Mouse (Mus musculus) stomach, embryonic 14.5 days (tissue): ENCODE results near the gene Acoxl. TPM values are rescaled to one million over a fixed set of nuclear protein-coding genes. Genes with fewer than 3 reads are reported as not detected.

ENCODE experiments used
- ATAC-seq: fragments of 200-750 bp; cut with Nextera tagmentation; 2 replicates; pipeline ENCODE4 v1.8.0; 2017; ENCODE audit warnings: low read depth, moderate TSS enrichment; ENCODE audit not compliant: insufficient number of reproducible peaks, insufficient read depth, low FRiP score
- H3K27ac ChIP-seq: fragments of 300-500 bp; sonication (generic); 2 replicates; pipeline ENCODE4 v1.5.1; 2014; ENCODE audit warnings: mild to moderate bottlenecking, low read length, moderate library complexity, mixed read lengths
- H3K27me3 ChIP-seq: fragments of 300-500 bp; sonication (generic); 2 replicates; pipeline ENCODE4 v1.6.1; 2014; ENCODE audit warnings: low read length, control low read depth, mixed read lengths; ENCODE audit not compliant: control insufficient read depth, insufficient read depth
- H3K36me3 ChIP-seq: fragments of 300-500 bp; sonication (generic); 2 replicates; pipeline ENCODE4 v1.6.1; 2014; ENCODE audit warnings: mild to moderate bottlenecking, control low read depth, low read length, moderate library complexity, mixed read lengths; ENCODE audit not compliant: control insufficient read depth, insufficient read depth
- H3K4me1 ChIP-seq: fragments of 300-500 bp; sonication (generic); 2 replicates; pipeline ENCODE4 v1.6.1; 2014; ENCODE audit warnings: low read length, control low read depth, mixed read lengths; ENCODE audit not compliant: control insufficient read depth, insufficient read depth
- H3K4me2 ChIP-seq: fragments of 300-500 bp; sonication (generic); replicated peaks from 2 replicates; pipeline ENCODE4 v1.6.1; 2014; ENCODE audit warnings: low read depth, low read length, control low read depth
- H3K4me3 ChIP-seq: fragments of 300-500 bp; sonication (generic); 2 replicates; pipeline ENCODE4 v1.5.1; 2014; ENCODE audit warnings: low read depth, low read length, control low read depth
- H3K9ac ChIP-seq: fragments of 300-500 bp; sonication (generic); replicated peaks from 2 replicates; pipeline ENCODE4 v1.6.1; 2014; ENCODE audit warnings: low read depth, mild to moderate bottlenecking, control low read depth, low read length, moderate library complexity, mixed read lengths
- H3K9me3 ChIP-seq: fragments of 300-500 bp; sonication (generic); 2 replicates; pipeline ENCODE4 v1.6.1; 2016; ENCODE audit warnings: low read depth, low read length, control low read depth; ENCODE audit not compliant: control insufficient read depth
- WGBS: fragments of 180-500 bp; shearing (Covaris S2); extraction: QIAGEN DNeasy Blood & Tissue Kit; methylation state at CpG from one replicate; pipeline ENCODE4 v1.1.7; 2014; 5-methylcytosine and 5-hydroxymethylcytosine counted together
- polyA plus RNA-seq: library from polyadenylated mRNA; unstranded; fragments of >200 nt; fragmentation: Nextera tagmentation; extraction: Ambion mirVana; gene quantifications from 2 replicates; pipeline ENCODE4 v1.2.1, GENCODE M21; 2014

Gene Acoxl
- polyA plus RNA-seq, 1 experiment from 2014 or later = 0.16 TPM

GRCm38 (mm10) chr2:128076936-128077335, 238.3 kb downstream of the Acoxl start:
- no peak overlapping the region for H3K4me3 ChIP-seq
- 79% methylated on average over 4 of the region's 4 CpGs for WGBS

DNA sequence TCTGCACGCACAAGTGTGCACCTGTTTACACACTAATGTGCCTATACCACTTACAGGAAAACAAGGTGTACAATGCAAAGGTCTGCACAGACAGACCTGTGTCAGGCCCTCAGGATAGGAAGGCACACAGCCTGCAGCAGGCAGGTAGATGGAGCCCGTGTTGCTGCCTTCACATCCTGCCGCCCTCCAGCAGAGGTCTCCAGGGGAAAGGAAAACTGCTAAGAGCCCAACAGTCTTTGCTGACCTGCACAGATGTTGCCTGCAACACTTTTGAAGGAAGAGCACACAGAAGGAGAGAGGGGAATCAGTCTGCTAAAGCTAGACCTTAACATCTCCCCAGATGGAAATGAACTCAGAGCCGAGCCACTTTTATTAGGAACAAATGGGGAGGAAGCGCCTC, 240.2 kb downstream of the Acoxl start:
- Histone ChIP-seq H3K4me3 (no peak overlapping the region), H3K36me3 (no peaks in the 10 kb centered on the region), H3K27ac (no peak overlapping the region), H3K9me3 (no peaks in the 10 kb centered on the region), H3K4me1 (no peaks in the 10 kb centered on the region), H3K4me2 (no peak overlapping the region), H3K9ac (no peak overlapping the region), H3K27me3 (no peaks in the 10 kb centered on the region)
- 34% methylated on average over 5 of the region's 5 CpGs for WGBS
- no peak for ATAC-seq

More at GRCm38 (mm10) chr2:128076936-128077335, 238.3 kb downstream of the Acoxl start:
- no peak overlapping the region for H3K4me2 ChIP-seq
- no peaks in the 10 kb centered on the region for H3K9me3 ChIP-seq
- no peak overlapping the region for H3K9ac ChIP-seq
- H3K27ac ChIP-seq = no peak overlapping the region
- no peaks in the 10 kb centered on the region for H3K4me1 ChIP-seq
- H3K27me3 ChIP-seq = no peaks in the 10 kb centered on the region
- H3K36me3 ChIP-seq = no peaks in the 10 kb centered on the region
- no peak for ATAC-seq

GRCm38 (mm10) chr2:128079316-128079715, 240.6 kb downstream of the Acoxl start:
- Histone ChIP-seq H3K9ac (no peak overlapping the region), H3K4me1 (no peaks in the 10 kb centered on the region), H3K36me3 (no peaks in the 10 kb centered on the region), H3K4me3 (no peak overlapping the region), H3K27me3 (no peaks in the 10 kb centered on the region), H3K9me3 (no peaks in the 10 kb centered on the region), H3K27ac (no peak overlapping the region), H3K4me2 (no peak overlapping the region)
- WGBS = 73% methylated on average over 6 of the region's 6 CpGs
- ATAC-seq = no peak

DNA sequence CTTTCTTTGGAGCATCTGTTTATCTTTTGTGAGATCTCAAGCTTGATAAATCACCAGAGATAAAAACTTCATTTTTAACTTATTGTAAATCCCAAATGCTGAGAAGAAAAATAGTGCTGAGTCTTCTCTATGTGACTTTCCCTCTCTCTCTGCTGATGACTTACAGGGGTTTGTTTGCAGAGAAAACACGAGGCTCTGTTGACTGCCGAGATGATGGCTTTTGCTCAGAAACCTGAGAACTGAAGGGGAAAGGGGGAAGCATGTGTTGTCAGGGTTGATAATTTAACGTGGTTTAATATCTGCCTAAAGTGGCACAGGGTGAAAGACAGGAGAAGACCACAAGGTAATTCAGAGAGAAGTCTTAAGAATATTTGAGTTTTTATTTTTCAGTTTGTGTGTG, 245.2 kb downstream of the Acoxl start:
- no peak overlapping the region for H3K4me3 ChIP-seq
- no peaks in the 10 kb centered on the region for H3K27me3 ChIP-seq
- no peak for ATAC-seq
- H3K27ac ChIP-seq = no peak overlapping the region
- H3K36me3 ChIP-seq = no peaks in the 10 kb centered on the region
- no peaks in the 10 kb centered on the region for H3K4me1 ChIP-seq
- WGBS = 9% methylated on average over 3 of the region's 3 CpGs
- H3K9ac ChIP-seq = no peak overlapping the region
- no peaks in the 10 kb centered on the region for H3K9me3 ChIP-seq
- no peak overlapping the region for H3K4me2 ChIP-seq

GRCm38 (mm10) chr2:128084607-128085006, 245.9 kb downstream of the Acoxl start:
- WGBS = 71% methylated on average over 5 of the region's 5 CpGs
- H3K9ac ChIP-seq = no peak overlapping the region
- no peaks in the 10 kb centered on the region for H3K36me3 ChIP-seq
- ATAC-seq = no peak
- H3K4me2 ChIP-seq = no peak overlapping the region
- H3K4me1 ChIP-seq = no peaks in the 10 kb centered on the region
- no peaks in the 10 kb centered on the region for H3K27me3 ChIP-seq
- no peak overlapping the region for H3K4me3 ChIP-seq
- no peaks in the 10 kb centered on the region for H3K9me3 ChIP-seq
- no peak overlapping the region for H3K27ac ChIP-seq

GRCm38 (mm10) chr2:128085481-128085880, 246.8 kb downstream of the Acoxl start:
- Histone ChIP-seq H3K27ac (no peak overlapping the region), H3K9me3 (no peaks in the 10 kb centered on the region), H3K27me3 (no peaks in the 10 kb centered on the region), H3K36me3 (no peaks in the 10 kb centered on the region), H3K4me2 (no peak overlapping the region), H3K9ac (no peak overlapping the region), H3K4me3 (no peak overlapping the region), H3K4me1 (no peaks in the 10 kb centered on the region)
- 86% methylated on average over 1 of the region's 1 CpGs for WGBS
- no peak for ATAC-seq

DNA sequence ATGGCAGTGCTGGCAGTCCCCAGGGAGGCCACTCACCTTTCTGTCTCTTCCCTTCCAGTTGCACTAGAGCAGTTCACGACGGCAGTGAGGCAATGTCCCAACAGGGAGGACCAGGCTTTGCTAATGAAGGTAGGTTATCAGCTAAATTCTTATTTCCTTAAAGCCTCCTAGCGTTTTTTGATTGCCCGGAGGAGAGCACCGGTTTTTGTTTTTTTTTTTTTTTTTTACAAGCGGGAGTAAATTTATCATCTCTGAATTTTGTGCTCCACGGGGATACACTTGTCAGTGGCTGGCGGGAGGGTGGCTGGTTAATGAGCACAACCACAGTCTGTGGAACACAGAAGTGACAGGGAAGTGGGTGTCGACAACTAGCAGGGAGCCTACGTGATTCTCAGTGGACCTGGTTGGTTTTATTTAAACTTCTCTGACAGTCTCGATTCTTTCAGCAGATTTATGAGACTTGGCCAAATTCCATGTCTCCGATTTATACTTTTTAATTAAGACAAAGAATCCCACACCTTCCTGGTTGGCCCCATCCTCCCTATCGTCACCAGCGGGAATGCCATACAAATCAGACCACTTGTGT, 247.7 kb downstream of the Acoxl start:
- Histone ChIP-seq H3K4me2 (no peak overlapping the region), H3K27ac (no peak overlapping the region), H3K4me1 (no peaks in the 10 kb centered on the region), H3K27me3 (no peaks in the 10 kb centered on the region), H3K36me3 (no peaks in the 10 kb centered on the region), H3K9me3 (no peaks in the 10 kb centered on the region), H3K4me3 (no peak overlapping the region), H3K9ac (no peak overlapping the region)
- no peak for ATAC-seq
- 54% methylated on average over 14 of the region's 14 CpGs for WGBS

- no peak for ATAC-seq
- Histone ChIP-seq H3K27ac (no peak overlapping the region), H3K27me3 (no peaks in the 10 kb centered on the region), H3K36me3 (no peaks in the 10 kb centered on the region), H3K9ac (no peak overlapping the region), H3K4me3 (no peak overlapping the region), H3K4me1 (no peaks in the 10 kb centered on the region), H3K9me3 (no peaks in the 10 kb centered on the region), H3K4me2 (no peak overlapping the region)
- WGBS = 68% methylated on average over 7 of the region's 7 CpGs
Observed at GRCm38 (mm10) chr2:128086996-128087526, 248.4 kb downstream of the Acoxl start.
